In the genomic region with DNA sequence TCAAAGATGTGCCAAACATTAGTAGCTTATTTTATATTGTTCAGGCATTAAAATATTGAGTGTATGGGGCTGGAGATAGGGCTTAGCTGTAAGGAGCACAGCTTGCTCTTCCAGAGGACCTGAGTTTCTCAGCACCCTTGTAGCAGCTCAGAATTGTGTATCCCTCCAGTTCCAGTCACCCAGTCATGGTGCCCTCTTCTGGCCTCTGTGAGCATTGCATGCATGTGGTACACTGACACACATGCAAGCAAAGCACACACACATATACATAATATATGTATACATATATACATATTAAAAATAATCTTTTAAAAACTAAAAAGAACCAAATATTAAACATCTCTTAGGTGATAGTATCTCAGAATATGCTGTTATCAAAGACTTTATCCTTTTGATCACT, we compare ENCODE assay signal across 8 mouse cellular contexts. TPM values are rescaled to one million over a fixed set of nuclear protein-coding genes. Genes with fewer than 3 reads are reported as not detected.
DNase-seq lines count a peak whose midpoint lies in the region; ATAC-seq and TF ChIP-seq lines count a peak whose summit lies in the region.

No protein-coding gene starts in this region.

- no peak for ATAC-seq in intestine, postnatal 0 days
- ATAC-seq in intestine, embryonic 15.5 days = no peak
- peak; percentile 74 for ATAC-seq in forebrain, postnatal 0 days
- no peak for ATAC-seq in limb, embryonic 11.5 days (ENCODE audit: insufficient number of reproducible peaks, low FRiP score, low TSS enrichment, low read depth)
- ATAC-seq in frontal cortex, adult (ENCODE audit: low TSS enrichment) = no peak

- H3K9ac ChIP-seq in intestine, postnatal 0 days (ENCODE audit: low read depth, low read length) = no peak overlapping the region
- no peak overlapping the region for H3K9ac ChIP-seq in intestine, embryonic 15.5 days
- H3K9ac ChIP-seq in forebrain, postnatal 0 days = no peak overlapping the region
- no peak overlapping the region for H3K9ac ChIP-seq in limb, embryonic 11.5 days (ENCODE audit: low read length)

- H3K27me3 ChIP-seq in intestine, postnatal 0 days (replicated peaks; ENCODE audit: control insufficient read depth, insufficient read depth, low read length) = no peaks in the 10 kb centered on the region
- no peaks in the 10 kb centered on the region for H3K27me3 ChIP-seq in intestine, embryonic 15.5 days (replicated peaks)
- H3K27me3 ChIP-seq in forebrain, postnatal 0 days (ENCODE audit: insufficient read depth, low read length) = no peaks in the 10 kb centered on the region
- H3K27me3 ChIP-seq in limb, embryonic 11.5 days (ENCODE audit: control insufficient read depth, insufficient read depth, low read length) = no peaks in the 10 kb centered on the region

- H3K27ac ChIP-seq in intestine, postnatal 0 days (ENCODE audit: low read depth, low read length) = no peak overlapping the region
- no peak overlapping the region for H3K27ac ChIP-seq in intestine, embryonic 15.5 days
- no peak overlapping the region for H3K27ac ChIP-seq in bone marrow, adult 2 months (ENCODE audit: control insufficient read depth, insufficient read depth, low read depth, low read length, poor library complexity)
- H3K27ac ChIP-seq in forebrain, postnatal 0 days (ENCODE audit: low read depth, low read length) = no peak overlapping the region
- H3K27ac ChIP-seq in limb, embryonic 11.5 days (replicated peaks; ENCODE audit: low read depth, low read length) = no peak overlapping the region

- H3K9me3 ChIP-seq in intestine, postnatal 0 days (ENCODE audit: control insufficient read depth) = no peaks in the 10 kb centered on the region
- no peaks in the 10 kb centered on the region for H3K9me3 ChIP-seq in intestine, embryonic 15.5 days
- no peaks in the 10 kb centered on the region for H3K9me3 ChIP-seq in forebrain, postnatal 0 days (ENCODE audit: low read length)
- H3K9me3 ChIP-seq in limb, embryonic 11.5 days (ENCODE audit: control insufficient read depth, low read length) = no peaks in the 10 kb centered on the region

- peak; percentile 57 to 72 for DNase-seq in CD8-positive naive resting alpha-beta T cell, adult 2 months (ENCODE audit: low read depth in 2 of 2, low spot score in 2 of 2)
- peak; percentile 69 for DNase-seq in forebrain, postnatal 0 days
- peak; percentile 79 for DNase-seq in limb, embryonic 11.5 days (ENCODE audit: low spot score)
- DNase-seq in retina, adult 2 months (ENCODE audit: low read depth, low spot score) = peak; percentile 18

- peak; percentile 79 for TF ChIP-seq CTCF in intestine, postnatal 0 days (IDR thresholded peaks at IDR 0.05; ENCODE audit: low read depth)
- TF ChIP-seq CTCF in bone marrow, adult 2 months (IDR thresholded peaks at IDR 0.05; ENCODE audit: control insufficient read depth, insufficient read depth, low read length) = peak; percentile 84
- peak; percentile 79 for TF ChIP-seq CTCF in forebrain, postnatal 0 days (IDR thresholded peaks at IDR 0.05; ENCODE audit: low read depth)

- H3K4me2 ChIP-seq in intestine, postnatal 0 days (replicated peaks; ENCODE audit: low read depth) = no peak overlapping the region
- no peak overlapping the region for H3K4me2 ChIP-seq in intestine, embryonic 15.5 days (replicated peaks)
- no peak overlapping the region for H3K4me2 ChIP-seq in forebrain, postnatal 0 days (ENCODE audit: low read depth)
- H3K4me2 ChIP-seq in limb, embryonic 11.5 days (ENCODE audit: low read depth, severe bottlenecking) = no peak overlapping the region

- no peak overlapping the region for H3K4me3 ChIP-seq in intestine, postnatal 0 days (ENCODE audit: low read depth, low read length)
- no peak overlapping the region for H3K4me3 ChIP-seq in intestine, embryonic 15.5 days (replicated peaks)
- no peak overlapping the region for H3K4me3 ChIP-seq in bone marrow, adult 2 months (replicated peaks; ENCODE audit: control insufficient read depth, low read depth, low read length)
- H3K4me3 ChIP-seq in forebrain, postnatal 0 days (ENCODE audit: low read depth, low read length) = no peak overlapping the region
- H3K4me3 ChIP-seq in limb, embryonic 11.5 days (ENCODE audit: low read depth, low read length) = no peak overlapping the region

- TF ChIP-seq POLR2A in bone marrow, adult 2 months (IDR thresholded peaks at IDR 0.05; ENCODE audit: borderline replicate concordance, control insufficient read depth, low read depth, low read length) = no peak

- H3K4me1 ChIP-seq in intestine, postnatal 0 days (replicated peaks; ENCODE audit: control insufficient read depth, insufficient read depth, low read length) = no peaks in the 10 kb centered on the region
- no peaks in the 10 kb centered on the region for H3K4me1 ChIP-seq in intestine, embryonic 15.5 days (replicated peaks)
- no peaks in the 10 kb centered on the region; the same call in 1 of the 2 replicates for H3K4me1 ChIP-seq in bone marrow, adult 2 months (ENCODE audit: control insufficient read depth, insufficient read depth, low read length)
- no peaks in the 10 kb centered on the region for H3K4me1 ChIP-seq in forebrain, postnatal 0 days (ENCODE audit: insufficient read depth)
- no peaks in the 10 kb centered on the region for H3K4me1 ChIP-seq in limb, embryonic 11.5 days (ENCODE audit: control insufficient read depth, insufficient read depth, low read length)

- H3K36me3 ChIP-seq in intestine, postnatal 0 days (ENCODE audit: control insufficient read depth, insufficient read depth) = peaks cover 45% of the 10 kb centered on the region
- peaks cover 8% of the 10 kb centered on the region for H3K36me3 ChIP-seq in intestine, embryonic 15.5 days
- H3K36me3 ChIP-seq in forebrain, postnatal 0 days (ENCODE audit: insufficient read depth) = peaks cover 37% of the 10 kb centered on the region
- H3K36me3 ChIP-seq in limb, embryonic 11.5 days (ENCODE audit: control insufficient read depth, insufficient read depth, low read length) = peaks cover 2% of the 10 kb centered on the region; the same call in 1 of the 2 replicates

RNA-seq across cellular contexts. Expression of gene Nrd1, which starts 35.9 kb away (rescaled TPM):
- 21.9 and 23.7 TPM in 2 replicates for polyA plus RNA-seq in intestine, postnatal 0 days (2015; fragmentation: Nextera tagmentation; extraction: Ambion mirVana)
- polyA plus RNA-seq in intestine, embryonic 15.5 days (2015; fragmentation: Nextera tagmentation; extraction: Ambion mirVana) = 56.0 and 56.1 TPM in 2 replicates
- polyA plus RNA-seq in bone marrow, adult 2 months (2011; ENCODE audit: insufficient read depth, insufficient read length, low replicate concordance, missing spikeins) = 61.2 and 113 TPM in 2 replicates
- total RNA-seq in forebrain, postnatal 0 days (2014; rRNA removed) = 50.5 and 61.2 TPM in 2 replicates
- polyA plus RNA-seq in forebrain, postnatal 0 days (2015; fragmentation: Nextera tagmentation; extraction: Ambion mirVana) = 35.2 and 50.7 TPM in 2 replicates
- 54.6 and 67.7 TPM in 2 replicates for polyA plus RNA-seq in limb, embryonic 11.5 days (2014; fragmentation: Nextera tagmentation; extraction: Ambion mirVana)

Comparison
In these comparisons a context has a peak if more than half of its experiments do, and no peak if none do; other contexts are left out.
1. DNase-seq: peak in every context shown above with its lines; median percentile 79 in limb, embryonic 11.5 days; 69 in forebrain, postnatal 0 days; 64 in CD8-positive naive resting alpha-beta T cell, adult 2 months; 18 in retina, adult 2 months.